Mouse (Mus musculus) neural tube, embryonic 13.5 days (tissue): ENCODE results near the gene Ncaph2. TPM values are rescaled to one million over a fixed set of nuclear protein-coding genes. Genes with fewer than 3 reads are reported as not detected.

Source experiments
- ATAC-seq: fragments of 200-750 bp; cut with Nextera tagmentation; 2 replicates; pipeline ENCODE4 v1.8.0; 2017; ENCODE audit warnings: low read depth, mild to moderate bottlenecking, moderate TSS enrichment, moderate library complexity
- H3K27ac ChIP-seq: fragments of 300-500 bp; sonication (generic); replicated peaks from 2 replicates; pipeline ENCODE4 v1.5.1; 2015; ENCODE audit warnings: moderate library complexity, mild to moderate bottlenecking, inconsistent platforms
- H3K27me3 ChIP-seq: fragments of 300-500 bp; sonication (generic); 2 replicates; pipeline ENCODE4 v1.6.1; 2015; ENCODE audit warnings: mild to moderate bottlenecking, inconsistent platforms
- H3K36me3 ChIP-seq: fragments of 300-500 bp; sonication (generic); 2 replicates; pipeline ENCODE4 v1.6.1; 2015; ENCODE audit warnings: mild to moderate bottlenecking, inconsistent platforms
- H3K4me1 ChIP-seq: fragments of 300-500 bp; sonication (generic); replicated peaks from 2 replicates; pipeline ENCODE4 v1.6.1; 2015; ENCODE audit warnings: inconsistent platforms
- H3K4me2 ChIP-seq: fragments of 300-500 bp; sonication (generic); 2 replicates; pipeline ENCODE4 v1.6.1; 2015; ENCODE audit warnings: inconsistent platforms, mild to moderate bottlenecking, moderate library complexity
- H3K4me3 ChIP-seq: fragments of 300-500 bp; sonication (generic); 2 replicates; pipeline ENCODE4 v1.5.1; 2015; ENCODE audit warnings: mild to moderate bottlenecking, inconsistent platforms
- H3K9ac ChIP-seq: fragments of 300-500 bp; sonication (generic); 2 replicates; pipeline ENCODE4 v1.6.1; 2015; ENCODE audit warnings: moderate library complexity, mild to moderate bottlenecking, inconsistent platforms
- H3K9me3 ChIP-seq: fragments of 300-500 bp; sonication (generic); 2 replicates; pipeline ENCODE4 v1.6.1; 2016; ENCODE audit warnings: inconsistent platforms
- WGBS: fragments of 180-500 bp; shearing (Covaris S2); methylation state at CpG from one replicate; pipeline ENCODE4 v1.1.7; 2015; 5-methylcytosine and 5-hydroxymethylcytosine counted together
- polyA plus RNA-seq: library from polyadenylated mRNA; unstranded; fragments of >200 nt; fragmentation: Nextera tagmentation; extraction: Ambion mirVana; gene quantifications from 2 replicates; pipeline ENCODE4 v1.2.1, GENCODE M21; 2015

Ncaph2 gene
- polyA plus RNA-seq, 1 experiment from 2014 or later = 101 TPM

- 47% methylated on average over 9 of the region's 9 CpGs for WGBS
- peak overlapping the region; percentile 62 for H3K4me3 ChIP-seq
- ATAC-seq = no peak
- H3K9ac ChIP-seq = peak overlapping the region; percentile 80
- peaks cover 37% of the 10 kb centered on the region for H3K4me1 ChIP-seq
- H3K9me3 ChIP-seq = no peaks in the 10 kb centered on the region
- peaks cover 43% of the 10 kb centered on the region for H3K27me3 ChIP-seq
- H3K36me3 ChIP-seq = peaks cover 35% of the 10 kb centered on the region
- H3K4me2 ChIP-seq = peak overlapping the region; percentile 73
- H3K27ac ChIP-seq = peak overlapping the region; percentile 94
Observed at GRCm38 (mm10) chr15:89374340-89374739, 18.8 kb downstream of the Ncaph2 start.

- H3K36me3 ChIP-seq = peaks cover 28% of the 10 kb centered on the region
- H3K27me3 ChIP-seq = peaks cover 50% of the 10 kb centered on the region
- 0 out of 2 replicates have a peak overlapping the region, but pooled peaks have one; percentile 62 for H3K4me3 ChIP-seq
- no peaks in the 10 kb centered on the region for H3K9me3 ChIP-seq
- H3K27ac ChIP-seq = no peak overlapping the region
- H3K4me2 ChIP-seq = no peak overlapping the region
- ATAC-seq = no peak
- H3K4me1 ChIP-seq = peaks cover 40% of the 10 kb centered on the region
- no peak overlapping the region for H3K9ac ChIP-seq
- WGBS = 92% methylated on average over 17 of the region's 17 CpGs
Observed at GRCm38 (mm10) chr15:89374801-89375534, 19.4 kb downstream of the Ncaph2 start.

- Histone ChIP-seq H3K4me3 (no peak overlapping the region), H3K27me3 (peaks cover 60% of the 10 kb centered on the region), H3K9me3 (no peaks in the 10 kb centered on the region), H3K36me3 (peaks cover 18% of the 10 kb centered on the region), H3K9ac (no peak overlapping the region), H3K4me1 (peaks cover 40% of the 10 kb centered on the region), H3K27ac (no peak overlapping the region), H3K4me2 (no peak overlapping the region)
- WGBS = 78% methylated on average over 7 of the region's 7 CpGs
- no peak for ATAC-seq
Observed at GRCm38 (mm10) chr15:89376040-89376439, 20.5 kb downstream of the Ncaph2 start.

GRCm38 (mm10) chr15:89376957-89377356, 21.4 kb downstream of the Ncaph2 start, which contains the start of gene Tymp:
Gene Tymp (minus strand): TSS chr15:89377039.
- Histone ChIP-seq H3K27me3 (peaks cover 62% of the 10 kb centered on the region), H3K4me1 (peaks cover 40% of the 10 kb centered on the region), H3K4me3 (no peak within 1 kb of the TSS), H3K4me2 (no peak within 1 kb of the TSS), H3K36me3 (peaks cover 8% of the 10 kb centered on the region), H3K9ac (no peak within 1 kb of the TSS), H3K27ac (no peak within 1 kb of the TSS), H3K9me3 (no peaks in the 10 kb centered on the region)
- ATAC-seq = no peak
- 27% methylated on average over 16 of the region's 16 CpGs for WGBS

GRCm38 (mm10) chr15:89377362-89377761, 21.8 kb downstream of the Ncaph2 start:
- no peak overlapping the region for H3K9ac ChIP-seq
- peaks cover 40% of the 10 kb centered on the region for H3K4me1 ChIP-seq
- H3K4me3 ChIP-seq = no peak overlapping the region
- H3K27ac ChIP-seq = no peak overlapping the region
- H3K36me3 ChIP-seq = peaks cover 4% of the 10 kb centered on the region
- 6% methylated on average over 18 of the region's 18 CpGs for WGBS
- ATAC-seq = no peak
- no peaks in the 10 kb centered on the region for H3K9me3 ChIP-seq
- peaks cover 62% of the 10 kb centered on the region for H3K27me3 ChIP-seq
- H3K4me2 ChIP-seq = no peak overlapping the region

- WGBS = 12% methylated on average over 46 of the region's 46 CpGs
Observed at GRCm38 (mm10) chr15:89377938-89378828, 22.7 kb downstream of the Ncaph2 start.

GRCm38 (mm10) chr15:89378831-89379401, 23.4 kb downstream of the Ncaph2 start, which contains the start of gene Odf3b:
Gene Odf3b (minus strand): TSS chr15:89379282.
- peak within 1 kb of the TSS; percentile 59 for H3K4me2 ChIP-seq
- H3K9ac ChIP-seq = peak within 1 kb of the TSS; percentile 52
- H3K27me3 ChIP-seq = peaks cover 70% of the 10 kb centered on the region
- H3K36me3 ChIP-seq = no peaks in the 10 kb centered on the region
- WGBS = under 1% methylated on average over 33 of the region's 33 CpGs
- no peak within 1 kb of the TSS for H3K27ac ChIP-seq
- H3K4me3 ChIP-seq = peak within 1 kb of the TSS; percentile 36
- H3K9me3 ChIP-seq = no peaks in the 10 kb centered on the region
- peaks cover 29% of the 10 kb centered on the region for H3K4me1 ChIP-seq
- no peak for ATAC-seq

More at GRCm38 (mm10) chr15:89377938-89378828, 22.7 kb downstream of the Ncaph2 start:
- Histone ChIP-seq H3K4me3 (peak overlapping the region; percentile 36), H3K9me3 (no peaks in the 10 kb centered on the region), H3K27ac (no peak overlapping the region), H3K27me3 (peaks cover 69% of the 10 kb centered on the region), H3K4me2 (peak overlapping the region; percentile 59), H3K4me1 (peaks cover 32% of the 10 kb centered on the region), H3K9ac (peak overlapping the region; percentile 52), H3K36me3 (no peaks in the 10 kb centered on the region)
- no peak for ATAC-seq

GRCm38 (mm10) chr15:89379429-89379828, 23.9 kb downstream of the Ncaph2 start:
- no peak for ATAC-seq
- peak overlapping the region; percentile 59 for H3K4me2 ChIP-seq
- peaks cover 25% of the 10 kb centered on the region for H3K4me1 ChIP-seq
- no peaks in the 10 kb centered on the region for H3K9me3 ChIP-seq
- H3K27ac ChIP-seq = no peak overlapping the region
- no peaks in the 10 kb centered on the region for H3K36me3 ChIP-seq
- H3K9ac ChIP-seq = peak overlapping the region; percentile 52; the same call in 1 of the 2 replicates
- 6% methylated on average over 10 of the region's 10 CpGs for WGBS
- peak overlapping the region; percentile 36 for H3K4me3 ChIP-seq
- peaks cover 70% of the 10 kb centered on the region for H3K27me3 ChIP-seq

- H3K4me2 ChIP-seq = no peak within 1 kb of the TSS
- peaks cover 26% of the 10 kb centered on the region for H3K27me3 ChIP-seq
- 90% methylated on average over 7 of the region's 7 CpGs for WGBS
- no peak within 1 kb of the TSS for H3K4me3 ChIP-seq
- H3K36me3 ChIP-seq = no peaks in the 10 kb centered on the region
- no peak within 1 kb of the TSS for H3K27ac ChIP-seq
- no peak within 1 kb of the TSS for H3K9ac ChIP-seq
- no peak for ATAC-seq
- H3K9me3 ChIP-seq = no peaks in the 10 kb centered on the region
- peaks cover under 1% of the 10 kb centered on the region; the same call in 1 of the 2 replicates for H3K4me1 ChIP-seq
Observed at GRCm38 (mm10) chr15:89384617-89385016, 29.1 kb downstream of the Ncaph2 start, which contains the start of gene Klhdc7b. Gene Klhdc7b (plus strand): TSS chr15:89384917.

GRCm38 (mm10) chr15:89387127-89387526, 31.6 kb downstream of the Ncaph2 start:
- no peaks in the 10 kb centered on the region for H3K36me3 ChIP-seq
- H3K9ac ChIP-seq = no peak overlapping the region
- H3K27ac ChIP-seq = no peak overlapping the region
- peaks cover 10% of the 10 kb centered on the region; the same call in 1 of the 2 replicates for H3K27me3 ChIP-seq
- H3K4me1 ChIP-seq = no peaks in the 10 kb centered on the region
- ATAC-seq = no peak
- H3K4me3 ChIP-seq = no peak overlapping the region
- no peaks in the 10 kb centered on the region for H3K9me3 ChIP-seq
- H3K4me2 ChIP-seq = no peak overlapping the region
- WGBS = 53% methylated on average over 12 of the region's 12 CpGs

- WGBS = 93% methylated on average over 10 of the region's 10 CpGs
- Histone ChIP-seq H3K9ac (no peak overlapping the region), H3K9me3 (no peaks in the 10 kb centered on the region), H3K4me3 (no peak overlapping the region), H3K4me2 (no peak overlapping the region), H3K27me3 (0 out of 2 replicates have a peak, but pooled peaks cover 2% of the 10 kb centered on the region), H3K4me1 (no peaks in the 10 kb centered on the region), H3K27ac (no peak overlapping the region), H3K36me3 (no peaks in the 10 kb centered on the region)
- no peak for ATAC-seq
Observed at GRCm38 (mm10) chr15:89390081-89390480, 34.6 kb downstream of the Ncaph2 start.
